Mouse (Mus musculus) spleen, adult 12 weeks (tissue): ENCODE data around the gene Ran.

ENCODE experiments used
- DNase-seq: peaks from one replicate; pipeline ENCODE4 v3.0.0; 2022; ENCODE audit warnings: low spot score

Ran gene

DNA sequence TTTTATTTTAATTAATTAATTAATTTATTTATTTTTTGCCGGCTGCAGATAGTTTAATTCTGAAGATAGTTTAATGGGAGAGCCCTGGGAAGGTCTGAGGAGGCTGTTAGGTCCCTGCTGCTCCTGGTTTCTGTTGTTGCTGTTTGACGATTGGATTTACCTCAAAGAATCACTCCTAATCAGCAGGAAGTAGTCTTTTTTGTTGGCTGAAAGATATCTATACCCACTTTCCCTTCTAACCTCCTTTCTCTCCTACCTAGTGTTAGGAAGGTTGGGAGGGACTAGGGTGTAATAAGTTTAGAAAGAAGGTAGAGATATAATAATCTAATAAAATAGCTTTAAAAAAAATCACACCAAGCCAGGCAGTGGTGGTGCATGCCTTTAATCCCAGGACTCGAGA, 4.8 kb upstream of the Ran start:
- no peak for DNase-seq

DNA sequence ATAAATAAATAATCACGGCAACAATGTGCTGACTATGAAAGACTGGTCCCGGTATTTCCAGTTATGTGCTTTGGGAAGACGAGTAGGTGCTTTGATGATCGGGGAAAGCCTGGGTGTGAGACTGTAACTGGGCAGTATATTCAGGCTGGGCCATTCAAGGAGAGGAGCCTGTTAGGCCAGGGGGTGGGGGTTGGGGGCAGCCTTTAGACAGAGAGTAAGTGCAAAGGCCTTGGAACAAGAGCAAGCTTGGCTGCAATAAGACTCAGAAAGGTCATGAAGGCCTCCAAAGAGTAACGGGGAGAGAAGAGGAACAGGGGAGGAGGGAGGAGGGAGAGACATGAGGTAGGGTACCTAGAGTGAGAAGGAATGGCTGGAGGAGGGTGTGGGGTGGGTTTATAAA, 4.3 kb upstream of the Ran start:
- DNase-seq: no peak

DNA sequence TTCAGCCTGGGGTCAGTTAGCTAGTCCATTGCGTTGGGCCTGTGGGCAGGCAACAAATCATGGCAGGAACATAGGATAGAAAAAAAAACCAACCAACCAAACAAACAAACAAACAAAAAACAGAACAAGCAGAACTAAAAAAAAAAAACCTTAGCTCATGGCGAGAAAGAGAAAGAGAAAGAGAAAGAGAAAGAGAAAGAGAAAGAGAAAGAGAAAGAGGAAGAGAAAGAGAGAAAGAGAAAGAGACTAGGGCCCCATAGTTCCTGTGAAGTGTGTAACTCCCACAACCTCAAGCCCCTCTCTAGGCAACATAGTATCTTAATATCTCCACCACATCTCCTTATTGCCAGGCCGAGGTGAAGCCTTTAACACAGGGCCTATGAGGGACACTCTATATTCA, 3.5 kb upstream of the Ran start:
- DNase-seq: no peak

GRCm38 (mm10) chr5:129018782-129019489, 933 bp upstream of the Ran start:
- DNase-seq: no peak

DNA sequence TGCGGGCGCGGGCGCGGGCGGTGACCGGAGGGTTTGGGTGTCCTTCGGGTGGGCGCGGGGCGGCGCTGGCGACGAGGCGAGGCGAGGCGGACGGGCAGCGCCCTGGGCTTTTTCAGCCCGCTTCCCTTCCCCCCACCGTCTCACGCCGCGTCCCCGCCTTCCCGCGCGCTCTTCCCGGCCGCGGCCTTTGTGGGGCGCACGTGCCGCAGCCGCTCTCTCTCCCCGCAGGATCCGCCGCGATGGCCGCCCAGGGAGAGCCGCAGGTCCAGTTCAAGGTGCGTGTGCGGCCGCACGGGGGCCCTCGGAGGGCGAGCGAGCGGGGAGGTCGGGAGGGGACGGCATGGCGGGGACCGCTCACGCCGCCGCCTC, 415 bp downstream of the Ran start:
- no peak for DNase-seq

DNA sequence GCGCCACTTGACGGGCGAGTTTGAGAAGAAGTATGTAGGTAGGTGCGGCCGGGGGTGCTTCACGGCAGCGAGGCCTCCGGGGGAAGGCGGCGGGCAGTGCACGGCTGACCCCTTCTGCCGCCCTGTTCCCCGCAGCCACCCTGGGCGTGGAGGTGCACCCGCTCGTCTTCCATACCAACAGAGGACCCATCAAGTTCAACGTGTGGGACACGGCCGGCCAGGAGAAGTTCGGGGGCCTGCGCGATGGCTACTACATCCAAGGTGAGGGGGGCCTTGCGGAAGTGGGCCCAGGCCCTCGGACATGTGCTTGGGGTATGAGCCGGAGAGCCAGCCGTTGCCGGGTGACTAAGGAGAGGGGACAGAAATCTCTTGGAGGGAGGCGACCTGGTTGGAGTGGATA, 862 bp downstream of the Ran start:
- DNase-seq: peak; percentile 26

GRCm38 (mm10) chr5:129025048-129025447, 5.2 kb downstream of the Ran start:
- DNase-seq: no peak

- DNase-seq: no peak
These were observed 5.9 kb downstream of the Ran start for GRCm38 (mm10) chr5:129025725-129026124.

DNA sequence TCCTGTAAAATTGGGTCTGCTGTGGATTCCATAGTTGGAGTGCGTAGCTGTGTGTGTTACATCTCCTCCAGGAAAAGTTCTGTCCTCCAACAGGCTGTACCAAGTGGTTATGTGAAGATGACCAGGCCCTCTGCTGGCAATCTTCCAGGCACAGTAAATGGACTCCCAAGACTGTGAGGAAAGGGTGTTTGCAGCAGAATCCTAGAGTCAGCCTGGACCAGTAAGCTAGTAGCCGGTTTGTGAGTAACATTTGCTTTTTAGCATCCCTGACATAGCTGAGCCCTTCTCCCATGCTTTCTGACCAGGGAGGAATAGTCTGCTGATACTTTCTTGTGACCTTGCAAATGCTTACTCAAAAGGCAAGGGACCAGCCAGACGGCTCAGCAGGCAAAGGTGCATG, 6.3 kb downstream of the Ran start:
- DNase-seq: no peak

- no peak for DNase-seq
These were observed 6.8 kb downstream of the Ran start for GRCm38 (mm10) chr5:129026637-129027036.

DNA sequence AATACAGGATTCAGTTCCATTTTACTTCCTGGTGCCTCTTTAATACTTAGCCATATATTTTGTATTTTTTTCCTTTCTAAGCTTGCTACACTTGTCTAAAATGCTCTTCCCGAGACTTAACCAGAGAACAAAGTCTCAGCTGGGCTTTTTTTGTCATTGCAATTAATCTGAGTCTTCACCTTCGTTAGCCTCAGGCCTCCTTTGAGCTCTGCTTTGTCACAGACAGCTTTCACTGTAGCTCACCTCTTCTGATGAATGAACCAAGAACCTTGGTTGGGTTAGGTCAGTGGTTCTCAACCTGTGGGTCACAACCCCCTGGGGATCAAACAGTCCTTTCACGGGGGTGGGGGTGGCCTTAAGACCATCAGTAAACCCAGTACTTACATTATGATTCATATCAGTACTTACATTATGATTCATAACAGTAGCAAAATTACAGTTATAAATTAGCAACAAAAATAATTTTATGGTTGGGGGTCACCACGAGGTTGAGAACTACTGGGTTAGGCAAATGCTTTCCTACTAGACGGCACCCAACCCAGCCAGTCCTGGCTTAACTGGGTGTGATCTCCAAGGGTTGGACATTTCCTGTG, 9.4 kb downstream of the Ran start:
- no peak for DNase-seq

DNA sequence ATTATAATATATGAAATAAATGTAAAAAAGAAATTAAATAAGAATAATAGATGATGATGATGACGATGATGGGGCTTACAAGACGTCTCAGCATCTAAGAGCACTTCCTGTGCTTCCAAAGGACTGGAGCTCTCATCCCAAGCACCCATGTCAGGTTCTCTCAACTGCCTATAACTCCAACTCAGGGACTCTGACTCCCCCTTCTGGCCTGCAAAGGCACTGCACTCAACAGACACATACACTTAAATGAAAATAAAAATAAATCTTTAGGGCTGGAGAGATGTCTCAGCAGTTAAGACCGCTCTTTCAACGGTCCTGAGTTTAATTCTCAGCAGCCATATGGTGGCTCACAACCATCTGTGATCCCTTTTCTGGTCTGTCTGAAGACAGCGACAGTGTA, 16.8 kb downstream of the Ran start:
- DNase-seq: no peak

GRCm38 (mm10) chr5:129037739-129038138, 17.9 kb downstream of the Ran start:
- no peak for DNase-seq

DNA sequence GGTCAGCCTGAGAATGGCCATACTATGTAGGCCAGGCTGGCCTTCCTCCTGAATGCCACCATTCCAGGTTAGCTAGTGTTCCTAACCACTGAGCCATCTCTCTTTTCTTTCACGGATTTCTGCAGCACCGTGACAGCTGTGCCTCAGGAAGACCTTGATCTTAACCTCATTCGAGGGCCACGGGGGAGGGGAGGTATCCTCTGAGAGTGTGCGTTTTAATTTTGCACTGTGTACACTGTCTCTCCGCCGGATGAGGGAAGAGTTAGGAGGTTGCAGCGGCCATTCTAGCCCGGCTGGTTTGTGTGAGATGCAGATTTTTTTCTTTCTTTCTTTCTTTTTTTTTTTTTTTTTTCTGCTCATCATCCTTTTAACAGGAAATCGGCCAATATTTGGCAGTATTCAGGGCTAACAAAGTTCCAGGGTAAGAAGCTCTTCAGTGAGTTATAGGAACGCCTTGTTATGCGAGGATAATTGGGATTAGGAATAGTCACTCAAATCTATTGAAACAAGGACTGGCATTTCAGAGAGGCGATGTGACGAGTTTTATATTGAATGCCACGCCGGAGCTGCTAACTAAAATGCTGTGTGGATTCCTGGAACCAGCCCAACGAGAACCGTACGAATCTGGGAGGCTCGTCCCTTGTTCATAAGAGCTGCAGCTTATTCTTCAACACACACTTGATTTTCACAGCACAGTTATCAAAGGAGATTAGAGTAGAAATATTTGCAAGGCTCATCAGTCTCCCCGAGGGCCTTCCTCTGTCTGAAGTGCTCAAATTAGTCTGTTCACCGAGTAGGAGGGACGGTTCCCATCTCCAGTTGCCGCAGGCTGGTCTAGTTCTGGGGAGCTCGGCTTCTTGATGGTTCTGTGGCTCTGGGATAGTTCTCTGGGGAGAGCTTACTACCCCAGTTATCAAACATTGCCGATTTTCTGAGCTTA, 26.0 kb downstream of the Ran start:
- DNase-seq: no peak

- DNase-seq: no peak
These were observed 29.5 kb downstream of the Ran start for GRCm38 (mm10) chr5:129049372-129049771.

DNA sequence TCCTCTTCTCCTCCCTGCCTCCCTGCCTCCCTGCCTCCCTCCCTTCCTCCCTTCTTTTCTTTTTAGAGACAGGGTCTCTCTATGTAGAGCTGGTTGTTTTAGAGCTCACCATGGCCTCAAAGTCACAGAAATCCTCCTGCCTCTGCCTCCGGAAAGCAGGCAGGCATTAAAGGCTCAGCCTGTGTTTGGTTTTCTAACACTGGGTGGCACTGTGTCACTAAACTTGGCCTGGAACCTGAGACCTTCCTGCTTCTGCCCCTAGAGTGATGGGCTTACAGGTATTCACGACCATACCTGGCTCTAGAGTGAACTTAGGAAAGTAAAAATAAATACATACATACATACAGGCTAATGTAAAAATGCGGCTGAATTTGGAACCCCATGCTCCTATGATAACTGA, 32.0 kb downstream of the Ran start:
- no peak for DNase-seq

GRCm38 (mm10) chr5:129052636-129053355, 32.9 kb downstream of the Ran start:
- DNase-seq: no peak

DNA sequence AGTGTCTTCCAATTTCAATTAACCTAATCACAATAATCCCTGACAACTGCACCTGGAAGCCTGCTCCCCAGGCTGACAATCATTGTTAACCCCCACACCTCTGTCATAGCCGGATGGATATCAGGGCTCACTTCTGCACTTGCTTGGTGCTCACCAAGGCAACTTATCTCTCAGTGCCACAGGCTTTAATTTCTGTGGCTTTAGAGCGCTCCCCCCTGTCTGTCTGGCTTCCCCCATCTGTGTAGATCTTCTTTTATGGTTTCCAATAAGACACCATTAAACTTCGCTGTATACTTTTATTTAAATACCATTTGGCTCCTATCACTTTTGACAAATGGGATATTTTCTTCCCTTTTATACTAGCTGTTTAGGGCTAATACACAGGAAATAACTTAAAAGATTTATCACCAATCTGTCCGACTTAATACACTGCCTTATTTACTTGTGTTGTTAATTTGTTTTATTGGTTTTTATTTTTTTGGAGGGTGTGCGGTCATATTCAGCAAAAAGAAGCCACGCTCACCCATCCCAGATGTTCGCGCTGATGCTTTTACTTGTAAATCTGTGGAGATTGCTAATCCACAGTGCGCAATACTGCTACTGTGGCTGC, 34.9 kb downstream of the Ran start:
- DNase-seq: no peak

GRCm38 (mm10) chr5:129059116-129059515, 39.2 kb downstream of the Ran start:
- no peak for DNase-seq

DNA sequence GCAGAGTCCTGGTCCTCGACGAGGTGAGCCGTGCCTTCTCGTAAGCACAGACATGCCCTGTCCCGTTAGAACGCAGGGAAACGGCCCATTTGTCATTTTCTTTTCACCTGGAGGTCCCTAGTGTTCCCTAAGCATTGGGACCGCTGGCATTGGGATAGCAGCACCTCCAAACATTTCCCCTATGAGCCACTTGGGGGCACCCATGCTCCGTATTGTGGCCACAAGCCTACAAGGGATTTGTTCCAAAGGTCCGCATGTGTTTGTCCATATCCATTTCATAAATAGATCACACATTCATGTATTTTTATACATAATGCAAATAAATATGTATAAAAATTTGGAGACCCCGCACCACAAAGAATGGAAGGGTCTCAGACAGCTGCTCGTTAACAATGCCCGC, 41.7 kb downstream of the Ran start:
- DNase-seq: no peak

DNA sequence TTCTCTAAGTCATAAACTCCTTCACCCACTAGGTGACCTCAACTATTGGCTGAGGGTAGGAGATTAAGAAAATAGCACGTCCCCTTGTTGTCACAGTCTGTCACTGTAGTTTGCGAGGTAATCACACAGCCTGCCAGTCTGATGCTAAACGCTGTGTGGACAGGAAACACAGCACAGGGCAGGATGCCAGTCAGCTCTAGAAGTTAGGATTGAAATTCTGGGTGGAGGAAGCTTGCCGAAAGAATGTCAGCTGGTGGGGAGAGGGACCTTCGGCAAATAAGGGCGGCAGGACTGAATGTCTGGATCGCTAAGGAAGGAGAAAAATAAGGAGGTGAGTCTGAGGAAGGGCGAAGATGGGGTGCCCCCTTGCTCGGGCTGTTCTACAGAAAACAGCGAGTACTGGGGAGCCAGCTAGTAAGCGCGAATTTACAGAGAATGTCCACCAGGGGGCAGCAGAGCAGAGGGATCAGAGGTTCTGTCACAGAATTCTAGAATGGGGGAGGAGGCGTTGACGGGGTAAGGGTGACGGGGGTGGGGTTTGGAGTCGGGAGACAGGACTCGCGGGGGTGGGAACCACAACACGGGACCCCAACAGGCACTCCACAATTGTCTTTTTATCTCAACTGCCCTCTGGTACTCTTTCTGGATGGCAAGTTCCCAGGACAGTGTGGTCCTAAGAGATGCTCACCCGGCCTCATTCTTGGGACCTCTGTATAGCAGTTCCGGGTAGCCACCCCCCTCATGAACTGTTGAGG, 43.3 kb downstream of the Ran start:
- DNase-seq: peak; percentile 48

- no peak for DNase-seq
These were observed 43.9 kb downstream of the Ran start for GRCm38 (mm10) chr5:129063792-129064087.
